In the genomic region with DNA sequence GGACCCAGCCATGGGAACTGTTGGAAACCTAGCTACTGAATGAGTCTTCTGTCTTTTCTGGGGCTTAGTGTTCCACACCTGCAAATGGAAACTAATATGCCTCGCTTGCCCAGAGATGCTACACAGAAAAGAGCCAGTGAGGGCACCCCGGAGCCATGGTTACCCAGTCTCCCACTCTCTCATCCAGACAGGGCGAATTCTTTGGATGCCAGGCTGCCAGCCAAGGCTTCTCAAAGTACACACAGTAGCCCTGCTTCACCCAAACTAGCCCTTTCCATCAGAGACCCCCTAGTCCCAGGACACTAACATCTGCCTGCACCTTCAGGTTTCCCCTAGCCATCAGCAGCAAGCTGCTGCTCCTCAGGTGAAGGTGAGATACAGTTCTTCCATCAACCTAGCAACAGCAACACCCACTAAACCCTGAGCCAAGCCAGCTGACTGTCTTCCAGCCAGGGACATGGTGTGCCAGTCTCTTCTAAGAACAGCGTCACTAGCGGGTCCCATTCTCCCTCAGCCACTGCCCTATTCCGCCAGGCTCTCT, we compare ENCODE assay signal across 8 mouse cellular contexts. TPM values are rescaled to one million over a fixed set of nuclear protein-coding genes. Genes with fewer than 3 reads are reported as not detected.
A peak's percentile ranks its signal among the peaks of the same experiment; 100 is the strongest.
DNase-seq lines count a peak whose midpoint lies in the region; ATAC-seq and TF ChIP-seq lines count a peak whose summit lies in the region.

No protein-coding gene starts in this region.

- TF ChIP-seq POLR2A in brain, embryonic 14.5 days (IDR thresholded peaks at IDR 0.05; ENCODE audit: borderline replicate concordance, extremely low read depth, insufficient read depth, insufficient read length, poor library complexity, severe bottlenecking), result no peak
- TF ChIP-seq POLR2A in limb, embryonic 14.5 days (IDR thresholded peaks at IDR 0.05; ENCODE audit: borderline replicate concordance, extremely low read depth, insufficient read depth, insufficient read length), result no peak

- 85% methylated on average over 6 of the region's 6 CpGs for WGBS in embryonic facial prominence, embryonic 13.5 days
- 93% methylated on average over 6 of the region's 6 CpGs for WGBS in embryonic facial prominence, embryonic 10.5 days
- 77% methylated on average over 6 of the region's 6 CpGs for WGBS in hindbrain, embryonic 14.5 days
- WGBS in limb, embryonic 14.5 days, result 85% methylated on average over 6 of the region's 6 CpGs

- H3K27me3 ChIP-seq in embryonic facial prominence, embryonic 13.5 days, result peaks cover 12% of the 10 kb centered on the region
- peaks cover 51% of the 10 kb centered on the region for H3K27me3 ChIP-seq in embryonic facial prominence, embryonic 10.5 days (replicated peaks; ENCODE audit: low read depth, poor library complexity, severe bottlenecking)
- H3K27me3 ChIP-seq in hindbrain, embryonic 14.5 days (ENCODE audit: control insufficient read depth, insufficient read depth, low read length), result no peaks in the 10 kb centered on the region
- no peaks in the 10 kb centered on the region for H3K27me3 ChIP-seq in limb, embryonic 14.5 days (ENCODE audit: control insufficient read depth, insufficient read depth, low read length)

- H3K36me3 ChIP-seq in embryonic facial prominence, embryonic 13.5 days, result no peaks in the 10 kb centered on the region; the same call in 1 of the 2 replicates
- H3K36me3 ChIP-seq in embryonic facial prominence, embryonic 10.5 days (replicated peaks), result peaks cover 46% of the 10 kb centered on the region
- H3K36me3 ChIP-seq in hindbrain, embryonic 14.5 days (replicated peaks; ENCODE audit: control insufficient read depth, insufficient read depth), result no peaks in the 10 kb centered on the region; the same call in 1 of the 2 replicates
- H3K36me3 ChIP-seq in limb, embryonic 14.5 days (ENCODE audit: control insufficient read depth, insufficient read depth, low read length), result no peaks in the 10 kb centered on the region

- no peak overlapping the region for H3K4me3 ChIP-seq in embryonic facial prominence, embryonic 13.5 days
- no peak overlapping the region for H3K4me3 ChIP-seq in embryonic facial prominence, embryonic 10.5 days
- 0 out of 2 replicates have a peak overlapping the region, but pooled peaks have one; percentile 4 for H3K4me3 ChIP-seq in hindbrain, embryonic 14.5 days (replicated peaks; ENCODE audit: low read length)
- H3K4me3 ChIP-seq in limb, embryonic 14.5 days (replicated peaks; ENCODE audit: low read length), result no peak overlapping the region

- TF ChIP-seq CTCF in brain, embryonic 14.5 days (IDR thresholded peaks at IDR 0.05; ENCODE audit: borderline replicate concordance, extremely low read depth, insufficient read depth, insufficient read length), result no peak

- DNase-seq in embryonic facial prominence, embryonic 10.5 days (ENCODE audit: low spot score), result no peak
- peak; percentile 81 for DNase-seq in brain, embryonic 14.5 days (ENCODE audit: low read depth)
- peak; percentile 36 for DNase-seq in hindbrain, embryonic 14.5 days (ENCODE audit: low spot score)
- no peak for DNase-seq in limb, embryonic 14.5 days (ENCODE audit: low spot score)
- no peak for DNase-seq in urinary bladder, postnatal 25 days (ENCODE audit: low spot score)
- DNase-seq in gastrocnemius, adult 8-10 months (ENCODE audit: low spot score in 2 of 2), result no peak
- DNase-seq in T-cell, adult 2 months (ENCODE audit: low spot score), result no peak

- no peak for ATAC-seq in embryonic facial prominence, embryonic 13.5 days (ENCODE audit: insufficient number of reproducible peaks, insufficient read depth, low FRiP score, low TSS enrichment, low read depth)
- ATAC-seq in hindbrain, embryonic 14.5 days (ENCODE audit: low FRiP score), result no peak
- no peak for ATAC-seq in limb, embryonic 14.5 days (ENCODE audit: low FRiP score, low read depth)

- H3K4me1 ChIP-seq in embryonic facial prominence, embryonic 13.5 days, result peaks cover 58% of the 10 kb centered on the region
- H3K4me1 ChIP-seq in embryonic facial prominence, embryonic 10.5 days, result peaks cover 65% of the 10 kb centered on the region
- peaks cover 36% of the 10 kb centered on the region for H3K4me1 ChIP-seq in hindbrain, embryonic 14.5 days (replicated peaks; ENCODE audit: control insufficient read depth, insufficient read depth, low read length)
- H3K4me1 ChIP-seq in limb, embryonic 14.5 days (ENCODE audit: control insufficient read depth, insufficient read depth, low read length), result peaks cover 40% of the 10 kb centered on the region

- H3K27ac ChIP-seq in embryonic facial prominence, embryonic 13.5 days, result no peak overlapping the region
- H3K27ac ChIP-seq in embryonic facial prominence, embryonic 10.5 days (replicated peaks), result no peak overlapping the region
- no peak overlapping the region; the same call in 1 of the 2 replicates for H3K27ac ChIP-seq in hindbrain, embryonic 14.5 days
- H3K27ac ChIP-seq in limb, embryonic 14.5 days (replicated peaks; ENCODE audit: low read depth, low read length), result no peak overlapping the region

- H3K9ac ChIP-seq in embryonic facial prominence, embryonic 13.5 days, result 0 out of 2 replicates have a peak overlapping the region, but pooled peaks have one; percentile 23
- H3K9ac ChIP-seq in hindbrain, embryonic 14.5 days, result no peak overlapping the region; the same call in 1 of the 2 replicates
- H3K9ac ChIP-seq in limb, embryonic 14.5 days (ENCODE audit: low read depth, low read length, severe bottlenecking), result no peak overlapping the region

- H3K4me2 ChIP-seq in embryonic facial prominence, embryonic 13.5 days, result 0 out of 2 replicates have a peak overlapping the region, but pooled peaks have one; percentile 99
- H3K4me2 ChIP-seq in hindbrain, embryonic 14.5 days (replicated peaks), result peak overlapping the region; percentile 100
- H3K4me2 ChIP-seq in limb, embryonic 14.5 days (replicated peaks; ENCODE audit: low read depth, low read length, severe bottlenecking), result 0 out of 2 replicates have a peak overlapping the region, but pooled peaks have one; percentile 4

- H3K9me3 ChIP-seq in embryonic facial prominence, embryonic 13.5 days, result no peaks in the 10 kb centered on the region
- H3K9me3 ChIP-seq in embryonic facial prominence, embryonic 10.5 days, result no peaks in the 10 kb centered on the region
- H3K9me3 ChIP-seq in hindbrain, embryonic 14.5 days (ENCODE audit: control insufficient read depth, low read length), result no peaks in the 10 kb centered on the region
- H3K9me3 ChIP-seq in limb, embryonic 14.5 days (ENCODE audit: control insufficient read depth, low read length), result no peaks in the 10 kb centered on the region

RNA-seq across cellular contexts. Expression of a gene that starts 2.4 kb away (rescaled TPM):
- polyA plus RNA-seq in embryonic facial prominence, embryonic 13.5 days (2015; fragmentation: Nextera tagmentation; extraction: Ambion mirVana), result 5.1 and 6.6 TPM in 2 replicates
- 10.1 and 12.9 TPM in 2 replicates for polyA plus RNA-seq in embryonic facial prominence, embryonic 10.5 days (2016; fragmentation: Nextera tagmentation; extraction: Ambion mirVana)
- 44.7 and 51.8 TPM in 2 replicates for polyA plus RNA-seq in brain, embryonic 14.5 days (2012; rRNA removed)
- polyA plus RNA-seq in hindbrain, embryonic 14.5 days (2014; fragmentation: Nextera tagmentation; extraction: Ambion mirVana), result 27.9 and 28.3 TPM in 2 replicates
- polyA plus RNA-seq in limb, embryonic 14.5 days (2012; rRNA removed), result 13.1 and 16.4 TPM in 2 replicates
- polyA plus RNA-seq in limb, embryonic 14.5 days (2014; fragmentation: Nextera tagmentation; extraction: Ambion mirVana), result 9.1 and 9.3 TPM in 2 replicates
- total RNA-seq in gastrocnemius, adult 8-10 months (2022), result not detected

RNA-seq across cellular contexts. Expression of a gene that starts 36.9 kb away (rescaled TPM):
- polyA plus RNA-seq in embryonic facial prominence, embryonic 13.5 days (2015; fragmentation: Nextera tagmentation; extraction: Ambion mirVana), result 29.4 and 33.4 TPM in 2 replicates
- polyA plus RNA-seq in embryonic facial prominence, embryonic 10.5 days (2016; fragmentation: Nextera tagmentation; extraction: Ambion mirVana), result 33.6 and 43.0 TPM in 2 replicates
- 85.4 and 95.3 TPM in 2 replicates for polyA plus RNA-seq in brain, embryonic 14.5 days (2012; rRNA removed)
- polyA plus RNA-seq in hindbrain, embryonic 14.5 days (2014; fragmentation: Nextera tagmentation; extraction: Ambion mirVana), result 68.7 and 71.9 TPM in 2 replicates
- 24.6 and 26.2 TPM in 2 replicates for polyA plus RNA-seq in limb, embryonic 14.5 days (2012; rRNA removed)
- 39.2 and 41.1 TPM in 2 replicates for polyA plus RNA-seq in limb, embryonic 14.5 days (2014; fragmentation: Nextera tagmentation; extraction: Ambion mirVana)
- total RNA-seq in gastrocnemius, adult 8-10 months (2022), result 1 to 10 TPM in 1 of 4 experiments, under 1 TPM in 1, not detected in 2; 0.40 to 1.1 TPM

RNA-seq across cellular contexts. Expression of a gene that starts 57.8 kb away (rescaled TPM):
- polyA plus RNA-seq in embryonic facial prominence, embryonic 13.5 days (2015; fragmentation: Nextera tagmentation; extraction: Ambion mirVana), result 19.7 and 20.8 TPM in 2 replicates
- 19.0 and 21.6 TPM in 2 replicates for polyA plus RNA-seq in embryonic facial prominence, embryonic 10.5 days (2016; fragmentation: Nextera tagmentation; extraction: Ambion mirVana)
- polyA plus RNA-seq in brain, embryonic 14.5 days (2012; rRNA removed), result 19.5 and 20.4 TPM in 2 replicates
- polyA plus RNA-seq in hindbrain, embryonic 14.5 days (2014; fragmentation: Nextera tagmentation; extraction: Ambion mirVana), result 19.8 and 24.6 TPM in 2 replicates
- 13.7 and 15.0 TPM in 2 replicates for polyA plus RNA-seq in limb, embryonic 14.5 days (2012; rRNA removed)
- 18.9 and 20.1 TPM in 2 replicates for polyA plus RNA-seq in limb, embryonic 14.5 days (2014; fragmentation: Nextera tagmentation; extraction: Ambion mirVana)
- total RNA-seq in gastrocnemius, adult 8-10 months (2022), result 1 to 10 TPM; 5.8 to 7.1 (median 6.6) TPM

Comparison
In these comparisons a context has a peak if more than half of its experiments do, and no peak if none do; other contexts are left out.
1. H3K4me2 ChIP-seq: peak in every context shown above with its lines; median percentile 100 in hindbrain, embryonic 14.5 days; 99 in embryonic facial prominence, embryonic 13.5 days; 4 in limb, embryonic 14.5 days.
2. DNase-seq: peak in brain, embryonic 14.5 days (single experiment) and hindbrain, embryonic 14.5 days (single experiment); none in embryonic facial prominence, embryonic 10.5 days (single experiment), limb, embryonic 14.5 days (single experiment), urinary bladder, postnatal 25 days (single experiment), gastrocnemius, adult 8-10 months (0 of 2) and T-cell, adult 2 months (single experiment).